Mouse (Mus musculus) megakaryocyte, embryonic 14.5 days (primary cell): Measurements from ENCODE around the gene Styxl1.

Experiments used
- FLI1 ChIP-seq: IDR thresholded peaks from 2 replicates; pipeline ENCODE4 v1.6.1; 2012; ENCODE audit warnings: low read length, inconsistent platforms, mixed read lengths
- GATA1 ChIP-seq: IDR thresholded peaks from 3 replicates; pipeline ENCODE4 v1.6.1; 2012; ENCODE audit warnings: mixed read lengths, low read length, inconsistent platforms, borderline replicate concordance

DNA sequence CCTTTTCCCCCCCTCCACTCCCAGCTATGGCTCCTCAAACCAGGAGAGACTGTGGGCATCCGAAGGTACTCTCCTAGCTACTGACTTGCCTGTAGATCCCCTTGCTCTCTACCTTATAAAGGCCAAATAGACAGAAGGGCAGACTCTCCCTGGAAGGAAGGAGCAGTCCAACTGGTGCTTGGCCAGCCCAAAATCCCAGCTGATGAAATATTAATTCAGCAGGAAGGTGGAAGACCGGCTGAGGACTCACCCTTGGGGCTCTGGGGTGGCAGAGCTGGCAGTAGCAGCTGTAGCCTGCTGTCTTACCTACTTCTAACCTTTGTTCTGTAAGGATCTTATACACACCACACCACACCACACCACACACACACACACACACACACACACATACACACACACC is 26.6 kb upstream of the Styxl1 start:
- TF ChIP-seq GATA1 (no peak), FLI1 (no peak)
